Mouse (Mus musculus) effector memory CD4-positive, alpha-beta T cell, adult 5 months (primary cell): ENCODE measurements around the gene Olfr1084. TPM values are rescaled to one million over a fixed set of nuclear protein-coding genes. Genes with fewer than 3 reads are reported as not detected.

Experiments used
- polyA plus RNA-seq: library from polyadenylated mRNA; unstranded; fragments of 100-300 nt; shearing (Covaris generic); gene quantifications from one replicate; pipeline ENCODE4 v1.2.1, GENCODE M21; 2017

The Olfr1084 gene
- not detected for polyA plus RNA-seq

GRCm38 (mm10) chr2:86639625-86640024 lies at the start of gene Olfr1084:
TSS of gene Olfr1084 (minus strand) at chr2:86639725.

GRCm38 (mm10) chr2:86679992-86680391 lies 40.5 kb upstream of the Olfr1084 start, which contains the start of gene Olfr1086:
TSS of gene Olfr1086 (minus strand) at chr2:86680092.

GRCm38 (mm10) chr2:86661919-86662318 lies 22.4 kb upstream of the Olfr1084 start, which contains the start of gene Olfr1085:
TSS of gene Olfr1085 (minus strand) at chr2:86662019.

GRCm38 (mm10) chr2:86598866-86599265 lies 40.7 kb downstream of the Olfr1084 start, which contains the start of gene Olfr1082:
TSS of gene Olfr1082 (minus strand) at chr2:86598966.

Other genes starting within 250 kb of the Olfr1084 start
- not detected for gene Olfr1061, start 225.7 kb downstream of the Olfr1084 start, polyA plus RNA-seq
- not detected for gene Olfr1062, start 213.0 kb downstream of the Olfr1084 start, polyA plus RNA-seq
- gene Olfr1065, start 189.1 kb downstream of the Olfr1084 start, polyA plus RNA-seq, result not detected
- gene Olfr1066, start 183.5 kb downstream of the Olfr1084 start, polyA plus RNA-seq, result not detected
- not detected for gene Olfr228, start 152.3 kb downstream of the Olfr1084 start, polyA plus RNA-seq
- gene Olfr1076, start 131.3 kb downstream of the Olfr1084 start, polyA plus RNA-seq, result not detected
- not detected for gene Olfr1079, start 97.2 kb downstream of the Olfr1084 start, polyA plus RNA-seq
- not detected for gene Olfr1080, start 81.5 kb downstream of the Olfr1084 start, polyA plus RNA-seq
- not detected for gene Olfr1082, start 40.8 kb downstream of the Olfr1084 start, polyA plus RNA-seq
- gene Olfr1085, start 22.3 kb upstream of the Olfr1084 start, polyA plus RNA-seq, result not detected
- gene Olfr1086, start 40.4 kb upstream of the Olfr1084 start, polyA plus RNA-seq, result not detected
- gene Olfr1087, start 58.7 kb upstream of the Olfr1084 start, polyA plus RNA-seq, result not detected
- not detected for gene Olfr1089, start 94.0 kb upstream of the Olfr1084 start, polyA plus RNA-seq
- not detected for gene Olfr1090, start 119.3 kb upstream of the Olfr1084 start, polyA plus RNA-seq
- gene Olfr1093, start 142.8 kb upstream of the Olfr1084 start, polyA plus RNA-seq, result not detected
- gene Olfr141, start 170.3 kb upstream of the Olfr1084 start, polyA plus RNA-seq, result not detected
- not detected for gene Olfr1094, start 184.9 kb upstream of the Olfr1084 start, polyA plus RNA-seq
- not detected for gene Olfr1095, start 212.0 kb upstream of the Olfr1084 start, polyA plus RNA-seq
- not detected for gene Gm13723, start 235.1 kb upstream of the Olfr1084 start, polyA plus RNA-seq